Mouse (Mus musculus): ENCODE results near the gene Apob.
"Not testable (repeated sequence)": the region's sequence is repeated elsewhere in the genome, so short reads cannot be mapped to it uniquely, and the experiment has no call there.

Gene Apob

DNA sequence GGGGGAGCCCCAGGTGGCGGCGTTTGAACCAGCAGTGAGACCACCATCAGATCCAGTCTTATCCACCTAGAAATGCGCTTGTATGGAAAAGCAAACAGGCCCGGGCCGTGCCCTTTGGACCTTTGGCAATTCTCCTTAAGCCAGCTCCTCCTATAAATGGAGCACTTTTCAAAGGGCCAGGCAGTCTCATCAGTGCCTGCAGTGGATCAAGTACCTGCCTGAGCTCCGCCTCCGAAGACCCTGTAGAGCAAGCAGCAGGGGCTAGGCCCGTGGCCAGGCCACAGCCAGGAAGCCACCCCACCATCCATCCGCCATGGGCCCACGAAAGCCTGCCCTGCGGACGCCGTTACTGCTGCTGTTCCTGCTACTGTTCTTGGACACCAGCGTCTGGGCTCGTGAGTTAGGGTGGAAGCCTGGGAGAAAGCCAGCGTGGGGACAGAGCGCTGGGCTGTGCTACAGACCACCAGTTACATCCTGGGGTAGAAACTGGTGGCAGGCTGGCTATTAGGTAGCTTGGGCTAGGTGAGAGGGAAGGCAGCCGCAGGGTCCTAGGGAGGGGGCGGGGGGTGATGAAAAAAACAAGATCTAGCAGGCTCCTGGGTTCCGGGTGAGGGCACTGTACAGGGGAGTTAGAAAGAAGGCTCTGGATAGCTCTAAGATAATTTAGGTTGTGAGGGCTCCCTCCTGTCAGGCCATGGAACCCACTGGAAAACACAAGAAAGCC lies at the start of gene Apob:
Gene Apob (plus strand): TSS at position 183 of the 724 bp plus-strand sequence.
- no peak for DNase-seq

DNA sequence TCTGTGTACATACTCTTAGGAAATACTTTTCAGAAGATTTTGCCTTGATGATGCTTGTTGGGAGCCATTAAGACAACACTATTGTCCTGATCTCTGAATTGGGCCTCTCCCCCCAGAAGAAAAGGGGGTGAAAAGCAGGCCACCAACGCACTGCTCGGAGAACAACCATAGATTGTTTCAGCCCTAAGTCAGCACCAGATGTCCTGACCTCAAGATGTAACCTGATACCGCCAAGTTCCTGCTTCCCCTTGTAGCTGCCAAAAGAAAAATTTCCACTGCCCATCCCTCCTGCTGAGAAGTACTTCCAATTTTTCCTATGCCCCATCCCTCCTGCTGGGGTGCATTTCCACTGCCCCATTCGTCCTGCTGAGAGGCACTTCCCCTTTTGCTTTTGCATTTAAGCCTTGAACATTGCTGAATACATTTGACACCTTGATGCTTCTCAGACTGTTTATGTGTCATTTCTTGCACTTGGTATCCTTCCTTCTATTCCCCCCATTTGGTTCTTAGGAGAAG lies 45.0 kb upstream of the Apob start:
- DNase-seq: no peak

DNA sequence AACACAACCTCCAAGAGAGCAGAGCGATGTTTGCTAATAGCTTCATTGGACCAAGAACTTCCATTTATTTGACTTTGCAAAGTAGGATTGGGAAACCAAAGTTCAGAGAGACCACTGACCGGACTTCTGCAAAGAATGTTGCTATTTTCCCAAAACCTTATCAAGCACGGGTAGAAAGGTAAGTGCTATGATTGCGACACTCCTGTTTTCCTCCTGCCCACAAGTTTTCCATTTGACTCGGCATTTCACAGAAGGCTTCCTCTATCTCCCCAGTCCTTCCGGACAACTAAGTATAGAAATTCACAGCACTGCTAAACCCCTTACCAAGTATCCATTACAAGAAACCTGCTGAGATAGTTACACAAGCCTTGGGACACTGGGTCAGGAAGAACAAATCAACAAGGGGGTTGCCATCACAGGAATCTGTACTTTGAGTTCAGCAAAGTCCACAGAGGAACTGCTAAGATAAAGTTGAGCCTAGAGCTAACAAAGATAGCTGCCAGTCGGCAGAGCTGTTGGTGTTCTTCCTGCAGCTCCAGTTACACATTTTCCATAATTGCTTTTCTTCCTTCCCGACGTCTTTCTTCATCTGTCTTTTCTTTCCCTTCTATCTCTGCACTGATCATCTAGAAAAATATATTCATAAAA lies 27.2 kb upstream of the Apob start:
- no peak for DNase-seq

DNA sequence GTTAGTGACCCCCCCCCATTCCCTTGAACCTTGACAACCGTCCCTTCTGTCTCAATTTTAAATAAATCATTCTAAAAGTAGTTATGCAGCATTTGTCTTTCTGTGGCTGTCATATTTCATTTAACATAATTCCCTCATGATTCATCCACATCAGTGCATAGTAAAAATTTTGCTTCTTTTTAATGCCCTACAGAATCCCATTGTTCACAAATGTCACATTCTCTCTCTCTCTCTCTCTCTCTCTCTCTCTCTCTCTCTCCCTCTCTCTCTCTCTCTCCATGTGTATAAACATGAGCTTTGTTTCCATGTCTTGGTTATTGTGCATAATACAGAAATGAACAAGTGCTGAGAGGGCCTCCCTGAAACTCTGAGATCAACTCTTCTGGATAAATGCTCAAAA lies 18.6 kb upstream of the Apob start:
- no peak for DNase-seq

DNA sequence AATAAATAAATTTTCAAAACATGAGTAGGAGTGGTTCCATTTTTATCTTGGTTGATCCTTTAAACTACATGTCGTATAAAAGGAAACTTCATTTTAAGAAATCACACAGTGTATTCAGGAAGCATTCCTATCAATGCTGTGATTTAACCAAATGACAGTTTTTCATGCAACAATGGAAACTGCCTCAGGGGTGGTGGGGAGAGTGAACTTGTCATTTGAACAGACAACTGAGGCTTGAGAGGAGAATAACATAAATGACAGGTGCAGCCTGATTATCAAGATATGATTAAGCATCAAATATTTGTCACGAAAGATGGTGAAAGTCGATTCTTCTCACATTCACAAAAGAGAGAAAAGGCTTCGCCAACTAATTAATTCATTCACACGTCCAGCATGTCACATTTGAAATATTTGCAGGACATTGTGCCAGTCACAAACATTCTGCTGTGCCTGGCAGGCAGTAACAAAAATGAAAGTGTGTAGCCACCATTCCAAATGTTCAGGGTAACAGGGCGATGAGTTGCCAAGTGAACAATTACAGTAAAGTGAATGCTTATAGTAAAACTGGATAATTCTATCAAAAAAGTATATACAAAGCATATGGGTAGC lies 18.0 kb upstream of the Apob start:
- DNase-seq: no peak

DNA sequence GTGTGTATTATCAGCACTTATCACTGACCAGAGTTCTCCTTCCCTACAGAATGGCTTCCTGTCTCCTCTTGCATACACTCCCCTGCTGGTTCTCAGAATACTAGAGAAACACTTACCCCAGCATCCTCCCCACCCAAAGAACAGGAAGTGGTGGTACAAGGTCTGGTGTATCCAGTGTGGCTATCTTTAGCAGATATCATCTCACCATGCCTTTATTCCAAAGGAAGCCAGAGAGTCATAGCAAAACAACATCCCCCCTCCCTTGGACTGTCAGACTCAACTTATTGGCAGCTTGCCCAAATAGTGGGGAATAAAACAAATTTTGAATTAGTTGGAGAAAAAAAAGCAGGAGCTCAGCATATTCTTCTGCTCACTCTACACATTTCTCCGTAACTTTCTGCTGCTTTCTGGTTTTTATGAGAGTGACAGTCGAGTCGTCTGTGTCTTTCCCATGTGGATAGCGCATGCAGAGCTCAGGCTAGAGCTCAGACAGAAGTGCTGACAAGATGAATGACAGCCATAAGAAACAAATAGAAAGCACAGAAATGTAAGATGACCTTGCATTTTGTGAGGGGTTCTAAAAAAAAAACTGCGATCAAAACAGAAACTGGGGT lies 15.0 kb upstream of the Apob start:
- DNase-seq: no peak

DNA sequence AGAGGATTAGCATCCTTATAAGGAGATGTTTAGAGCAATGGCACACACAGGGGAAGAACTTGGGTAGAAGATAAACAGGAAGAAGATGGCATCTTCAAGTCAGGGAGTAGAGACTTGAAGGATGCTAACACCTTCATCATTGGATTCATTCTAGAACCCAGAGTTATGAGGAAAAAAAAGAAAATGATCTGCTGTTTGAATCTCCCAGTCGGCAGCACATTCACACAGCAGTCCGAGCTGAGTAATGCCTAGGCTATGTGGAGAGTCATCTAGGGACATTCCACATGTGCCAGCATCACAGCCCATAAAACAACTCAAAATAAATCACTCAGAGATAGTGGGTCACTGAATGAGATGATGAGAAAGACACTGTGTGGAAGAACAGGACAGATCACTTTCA lies 10.2 kb upstream of the Apob start:
- DNase-seq: no peak

DNA sequence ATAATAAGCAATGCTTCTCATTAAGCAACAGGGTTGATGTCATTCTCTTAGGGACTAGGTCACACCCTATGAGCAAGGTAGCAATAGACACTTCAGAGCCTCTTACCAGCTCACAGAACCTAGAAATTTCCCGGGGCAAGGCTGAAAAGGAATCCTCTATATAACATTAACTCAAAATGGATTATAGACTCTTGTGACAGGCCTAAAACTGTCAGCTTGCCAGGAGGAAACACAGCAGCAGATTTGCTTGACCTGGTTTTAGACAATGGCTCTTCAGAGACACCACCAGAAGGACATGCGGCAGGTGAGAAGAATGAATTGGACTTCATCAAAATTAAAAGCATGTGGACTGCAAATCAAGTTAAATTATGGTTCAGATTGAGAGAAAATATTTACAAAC lies 7.1 kb upstream of the Apob start:
- DNase-seq: no peak

DNA sequence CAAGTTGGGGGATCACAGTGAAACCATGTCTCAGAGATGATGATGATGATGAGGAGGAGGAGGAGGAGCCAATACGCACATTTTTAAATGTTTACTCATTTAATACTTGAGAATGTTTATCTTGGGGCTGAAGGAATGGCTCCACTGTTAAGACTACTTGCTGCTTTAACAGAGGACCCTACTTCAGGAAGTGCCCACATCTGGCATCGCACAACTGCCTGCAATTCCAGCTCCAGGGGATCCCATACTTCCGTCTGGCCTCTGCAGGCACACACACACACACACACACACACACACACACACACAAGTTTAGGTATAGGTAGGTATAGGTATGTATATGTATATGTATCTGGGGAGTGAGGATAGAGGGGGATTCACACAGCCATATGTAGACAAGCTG lies 6.6 kb upstream of the Apob start:
- DNase-seq: no peak

DNA sequence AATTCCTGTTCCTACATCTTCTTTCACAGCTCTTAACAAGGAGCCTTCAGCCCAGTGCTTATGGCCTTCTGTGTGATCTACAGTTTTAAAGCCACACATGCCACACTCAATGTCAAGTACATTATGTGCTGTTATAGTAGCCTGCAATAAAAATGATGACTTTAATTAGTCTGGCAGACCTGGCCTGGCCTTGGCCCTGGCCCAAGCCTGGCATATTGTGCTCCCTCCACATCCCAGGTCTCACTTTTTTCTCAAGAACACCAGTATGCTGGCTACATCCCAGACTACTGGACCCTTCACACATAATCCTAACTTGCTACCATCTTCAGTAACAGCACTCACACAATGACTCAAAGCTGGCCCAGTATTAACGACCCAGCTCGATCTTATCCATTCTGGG lies 5.7 kb upstream of the Apob start:
- no peak for DNase-seq

DNA sequence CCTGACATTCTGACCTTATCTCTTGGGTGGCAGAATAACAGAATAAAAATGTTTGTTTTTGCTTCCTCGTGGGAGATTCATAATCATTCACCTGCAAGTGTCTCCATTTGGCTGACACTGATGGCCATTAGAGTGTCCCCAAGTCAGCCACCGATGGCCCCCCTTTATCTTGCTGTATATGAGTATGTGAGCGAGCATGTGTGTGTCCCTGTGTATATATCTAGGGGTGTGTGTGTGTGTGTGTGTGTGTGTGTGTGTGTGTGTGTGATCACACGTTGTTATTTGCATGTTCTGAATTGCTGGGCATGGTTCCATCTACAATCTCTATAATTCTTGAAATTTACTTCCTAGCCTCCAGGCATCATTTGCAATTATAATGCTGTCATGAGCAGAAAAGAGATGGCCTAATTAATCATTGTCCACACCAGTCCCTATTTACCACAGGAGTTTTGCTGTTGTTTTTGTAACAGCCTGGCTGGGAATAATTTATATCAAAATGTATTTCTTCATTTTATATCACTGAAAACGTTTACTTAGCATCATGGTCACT lies 3.6 kb upstream of the Apob start:
- no peak for DNase-seq

DNA sequence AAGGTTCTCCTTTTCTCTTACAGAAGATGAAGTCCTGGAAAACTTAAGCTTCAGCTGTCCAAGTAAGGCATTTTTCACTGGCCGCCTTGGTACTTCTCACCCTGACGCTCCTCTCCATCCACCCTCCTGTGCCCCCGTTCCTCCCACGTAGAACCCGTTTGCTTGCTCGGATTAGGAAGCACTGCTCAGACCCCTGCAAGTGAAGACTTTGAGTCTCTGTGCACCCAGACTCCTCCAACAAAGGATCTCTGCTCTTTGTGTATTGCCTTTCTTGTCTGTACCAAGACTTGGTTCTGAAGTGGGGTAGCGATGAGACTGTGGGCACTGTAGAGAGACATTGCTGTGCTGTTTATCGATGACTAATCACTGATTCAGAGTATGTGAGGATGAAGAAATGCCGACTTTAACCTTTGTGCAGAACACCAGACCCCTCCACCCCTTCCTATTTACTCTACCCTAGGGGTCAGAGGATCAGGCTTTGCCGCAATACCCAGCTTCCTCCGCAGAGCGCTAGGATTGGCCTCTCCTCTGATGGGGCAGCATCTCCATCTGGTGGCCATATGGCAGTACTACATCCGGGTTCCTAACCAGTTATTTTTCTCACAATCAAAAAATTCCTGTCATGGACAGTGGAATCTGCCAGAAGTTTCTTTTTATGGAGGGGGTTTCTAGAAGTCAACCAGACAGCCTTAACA lies 889 bp downstream of the Apob start:
- DNase-seq: peak; percentile 51

DNA sequence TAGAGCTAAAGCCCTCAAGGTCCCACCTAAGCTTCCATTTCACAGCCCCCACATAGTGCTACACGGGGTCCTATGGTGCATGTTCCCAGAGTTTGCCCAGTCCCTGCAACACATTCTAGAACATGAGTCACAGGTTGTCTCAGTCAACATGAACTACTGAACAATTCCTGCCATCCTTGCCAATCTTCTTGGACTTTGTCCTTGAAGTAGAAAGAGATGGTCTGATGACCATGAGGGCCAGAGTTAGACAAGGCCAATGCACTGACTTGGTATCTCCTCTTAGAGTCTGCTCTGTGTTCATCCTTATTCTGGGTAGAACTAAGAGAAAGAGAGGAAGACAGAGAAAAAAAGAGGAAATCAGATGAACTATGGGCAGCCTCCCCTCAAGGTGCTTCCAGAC lies 7.0 kb downstream of the Apob start:
- DNase-seq: no peak

DNA sequence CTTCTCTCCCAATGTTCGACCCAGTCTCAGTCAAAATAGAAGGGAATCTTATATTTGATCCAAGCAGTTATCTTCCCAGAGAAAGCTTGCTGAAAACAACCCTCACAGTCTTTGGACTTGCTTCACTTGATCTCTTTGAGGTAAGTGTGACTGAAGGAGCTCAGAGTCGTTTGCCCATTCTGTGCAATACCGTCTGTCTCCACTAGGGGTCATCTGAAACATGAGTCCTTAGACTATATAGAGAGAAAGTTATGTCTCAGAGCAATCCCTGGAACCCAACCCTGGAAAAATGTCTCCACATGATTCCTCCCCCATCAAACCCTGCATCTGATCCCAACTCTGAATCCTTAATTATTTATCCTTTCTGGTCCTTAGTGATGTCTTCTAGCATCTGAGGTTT lies 13.4 kb downstream of the Apob start:
- DNase-seq: peak; percentile 22

DNA sequence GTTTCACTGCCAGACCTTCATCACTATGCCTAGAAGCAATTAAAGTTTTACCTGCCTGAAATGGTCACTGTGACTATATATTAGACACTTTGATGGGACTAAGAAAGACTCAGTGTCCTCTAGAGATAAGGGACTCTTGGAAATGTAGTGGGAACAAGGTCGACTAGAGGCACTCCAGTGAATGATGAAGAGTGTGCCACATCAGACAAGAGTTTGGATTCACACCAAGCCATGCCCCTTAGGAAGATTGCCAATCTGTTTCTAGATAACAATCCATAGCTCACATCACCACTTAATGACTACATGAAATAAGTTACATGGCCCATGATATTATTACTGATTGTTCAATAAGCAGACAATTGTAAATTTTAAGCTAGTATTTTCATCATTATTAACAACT lies 14.1 kb downstream of the Apob start:
- DNase-seq: no peak

DNA sequence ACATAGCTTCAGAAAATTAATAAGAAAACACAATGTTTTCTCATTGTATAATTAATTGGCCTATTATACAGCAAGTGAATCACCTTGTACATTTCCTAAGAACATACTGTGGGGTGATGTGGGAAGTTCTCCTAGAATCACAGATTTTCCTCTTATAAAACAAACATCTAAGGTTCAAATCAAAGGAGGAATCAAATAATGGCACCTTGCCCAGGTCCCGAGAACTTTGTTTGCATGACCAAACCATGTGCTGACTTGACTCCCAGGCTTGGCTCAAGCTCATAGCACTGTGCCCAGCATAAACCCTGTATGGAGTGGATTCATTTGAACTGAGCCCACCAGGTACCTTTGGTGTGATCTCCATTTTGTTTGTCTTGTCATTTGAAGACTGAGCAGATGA lies 43.5 kb downstream of the Apob start:
- DNase-seq: no peak

DNA sequence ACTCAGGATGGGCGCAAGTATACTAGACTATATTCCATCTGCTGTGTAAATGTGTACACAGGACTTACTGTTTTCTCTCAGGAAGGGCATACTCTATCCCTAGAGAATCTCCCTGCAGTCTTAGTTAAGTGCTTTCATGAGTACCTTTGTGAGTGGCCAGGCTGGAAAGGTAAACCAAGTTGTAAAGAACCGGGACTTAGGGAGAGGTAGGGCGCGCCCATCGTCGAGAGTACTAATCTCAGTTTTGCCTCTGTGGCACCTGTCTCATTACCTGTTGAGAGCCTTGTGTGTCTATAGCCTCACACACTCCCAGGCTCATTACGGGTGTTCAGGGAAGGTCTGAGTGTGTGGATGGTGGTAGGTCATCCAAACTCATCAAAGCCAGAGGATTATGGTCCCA lies 52.1 kb downstream of the Apob start:
- DNase-seq: no peak

DNA sequence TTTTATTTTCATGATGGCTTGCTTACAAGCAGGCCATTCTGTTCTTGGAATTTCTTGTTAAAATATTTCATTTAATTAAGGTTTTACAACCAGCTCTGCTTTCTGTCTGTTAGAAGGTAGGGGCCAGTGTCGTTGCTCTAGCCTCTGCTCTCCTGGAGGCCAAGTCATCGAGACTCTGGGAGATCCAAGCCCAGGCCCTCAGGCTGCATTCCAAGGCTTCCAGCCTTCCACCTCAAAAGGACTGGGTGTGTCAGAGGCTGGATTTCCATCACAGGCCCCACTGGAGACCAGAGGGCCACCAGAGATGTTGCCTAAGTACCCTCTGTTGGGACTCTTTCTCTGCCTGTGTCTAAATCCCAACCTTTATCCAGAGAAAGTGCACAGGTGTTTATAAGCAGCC lies 52.6 kb downstream of the Apob start:
- no peak for DNase-seq

DNA sequence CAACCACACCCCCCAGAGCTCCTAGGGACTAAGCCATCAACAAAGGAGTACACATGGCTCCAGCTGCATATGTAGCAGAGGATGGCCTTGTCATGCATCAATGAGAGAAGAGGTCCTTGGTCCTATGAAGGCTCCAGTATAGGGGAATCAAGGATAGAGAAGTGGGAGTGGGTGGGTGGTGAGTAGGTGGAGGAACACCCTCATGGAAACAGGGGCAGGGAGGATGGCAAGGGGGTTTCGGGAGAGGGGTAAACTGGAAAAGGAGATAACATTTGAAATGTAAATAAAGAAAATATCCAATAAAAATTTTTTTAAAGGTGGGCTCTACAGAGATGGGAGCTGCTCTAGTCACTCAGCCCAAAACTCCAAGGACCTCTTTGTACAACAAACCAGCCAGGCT lies 53.7 kb downstream of the Apob start:
- DNase-seq: not testable (repeated sequence)

DNA sequence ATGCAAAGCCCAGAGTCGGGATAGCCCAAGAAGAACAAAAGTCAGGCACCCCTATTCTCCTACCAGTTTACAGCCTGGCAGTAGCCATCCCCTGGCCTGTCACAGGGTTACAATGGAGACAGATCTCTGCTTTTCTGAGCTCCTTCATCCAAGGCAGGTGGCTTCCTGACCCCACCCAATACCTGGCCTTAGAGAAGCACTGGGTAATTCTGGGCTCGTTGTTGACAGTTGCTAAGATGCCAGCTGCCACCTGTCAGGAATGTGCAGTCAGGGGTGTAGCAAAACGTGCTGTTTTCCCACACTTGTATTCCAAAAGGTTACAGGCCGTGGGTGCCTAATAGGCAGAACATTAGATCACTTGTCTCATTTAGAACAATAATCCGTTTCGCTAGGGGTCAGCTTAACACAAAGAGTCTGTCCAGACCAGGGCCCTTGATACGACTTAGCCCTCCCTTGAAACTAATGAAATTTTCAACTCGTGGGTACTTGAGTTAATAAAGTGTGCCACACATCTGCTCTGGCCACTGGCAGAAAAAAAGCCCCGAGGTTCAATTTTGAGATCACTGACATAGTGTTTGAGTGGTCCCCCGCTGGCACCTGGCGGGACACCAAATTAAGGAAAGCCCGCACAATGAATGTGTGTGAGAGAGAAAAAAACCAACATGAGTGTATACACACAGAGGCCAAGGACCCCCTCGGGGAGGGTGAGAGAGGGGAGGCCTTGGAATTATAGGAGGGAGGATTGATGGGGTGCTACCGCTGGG lies 54.3 kb downstream of the Apob start:
- DNase-seq: no peak

DNA sequence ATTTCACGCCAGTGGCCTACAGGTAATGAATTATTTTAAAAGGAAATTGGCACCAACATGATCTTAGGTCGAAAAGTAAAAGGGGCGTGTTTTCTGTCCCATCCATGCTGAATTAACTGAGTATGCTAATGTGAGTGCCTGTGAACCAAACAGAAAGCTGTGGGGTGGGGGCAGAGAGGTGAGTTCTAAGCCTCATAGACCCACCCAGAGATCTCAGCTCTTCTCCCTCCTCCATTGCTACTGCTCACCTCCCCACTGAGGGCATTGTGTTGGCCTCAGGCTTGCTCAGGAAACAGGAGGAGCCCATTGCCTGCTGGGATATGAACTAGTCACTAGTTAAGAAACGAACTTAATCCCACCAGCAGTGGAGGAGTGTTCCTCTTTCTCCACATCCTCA lies 54.9 kb downstream of the Apob start:
- DNase-seq: no peak

DNA sequence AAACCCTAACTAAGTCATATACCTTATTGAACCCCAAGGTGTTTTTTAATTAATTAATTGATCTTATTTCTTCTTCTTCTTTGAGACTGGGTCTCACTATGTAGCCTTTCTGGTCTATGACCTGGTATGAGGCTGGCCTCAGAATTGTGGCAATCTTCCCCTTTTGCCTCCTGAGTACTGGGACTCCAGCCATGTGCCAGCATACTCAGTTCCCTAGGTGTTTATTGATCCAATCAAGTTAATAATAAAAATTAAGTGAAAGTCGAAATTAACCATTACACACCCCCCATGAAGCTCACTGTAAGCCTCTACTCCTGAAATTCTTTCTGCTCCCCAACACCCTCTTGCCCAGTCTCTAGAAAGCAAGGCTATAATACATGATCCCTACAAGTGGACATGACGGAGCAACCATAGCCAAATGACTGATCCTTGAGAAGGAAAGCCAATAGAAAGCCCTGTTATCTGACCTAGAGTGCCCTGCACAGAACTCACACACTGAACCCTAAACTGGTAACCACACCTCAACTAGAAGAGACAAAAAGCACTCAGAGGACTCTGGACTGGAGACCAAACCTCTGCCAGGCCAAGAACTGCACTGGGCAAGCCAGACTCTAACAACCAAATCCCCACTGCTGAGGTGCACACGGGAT lies 60.8 kb downstream of the Apob start:
- DNase-seq: no peak
